Mouse (Mus musculus) hindbrain, embryonic 15.5 days (tissue): Measurements from ENCODE around the gene Apbb1. TPM values are rescaled to one million over a fixed set of nuclear protein-coding genes. Genes with fewer than 3 reads are reported as not detected.
A peak's percentile ranks its signal among the peaks of the same experiment; 100 is the strongest.

ENCODE experiments used
- ATAC-seq: fragments of 200-750 bp; cut with Nextera tagmentation; 2 replicates; pipeline ENCODE4 v1.8.0; 2017; ENCODE audit warnings: low read depth, moderate number of reproducible peaks, moderate TSS enrichment; ENCODE audit not compliant: low FRiP score
- H3K27ac ChIP-seq: fragments of 300-500 bp; sonication (generic); replicated peaks from 2 replicates; pipeline ENCODE4 v1.5.1; 2015; ENCODE audit warnings: mild to moderate bottlenecking, inconsistent platforms
- H3K27me3 ChIP-seq: fragments of 300-500 bp; sonication (generic); 2 replicates; pipeline ENCODE4 v1.6.1; 2015; ENCODE audit warnings: control low read depth, inconsistent platforms
- H3K36me3 ChIP-seq: fragments of 300-500 bp; sonication (generic); 2 replicates; pipeline ENCODE4 v1.6.1; 2015; ENCODE audit warnings: control low read depth, inconsistent platforms
- H3K4me1 ChIP-seq: fragments of 300-500 bp; sonication (generic); replicated peaks from 2 replicates; pipeline ENCODE4 v1.6.1; 2015; ENCODE audit warnings: control low read depth, inconsistent platforms
- H3K4me2 ChIP-seq: fragments of 300-500 bp; sonication (generic); 2 replicates; pipeline ENCODE4 v1.6.1; 2015; ENCODE audit warnings: moderate library complexity, mild to moderate bottlenecking, inconsistent platforms
- H3K4me3 ChIP-seq: fragments of 300-500 bp; sonication (generic); 2 replicates; pipeline ENCODE4 v1.5.1; 2015; ENCODE audit warnings: mild to moderate bottlenecking, inconsistent platforms
- H3K9ac ChIP-seq: fragments of 300-500 bp; sonication (generic); 2 replicates; pipeline ENCODE4 v1.6.1; 2015; ENCODE audit warnings: inconsistent platforms
- H3K9me3 ChIP-seq: fragments of 300-500 bp; sonication (generic); 2 replicates; pipeline ENCODE4 v1.6.1; 2016; ENCODE audit warnings: control low read depth, inconsistent platforms
- WGBS: fragments of 180-500 bp; shearing (Covaris S2); methylation state at CpG from one replicate; pipeline ENCODE4 v1.1.7; 2015; 5-methylcytosine and 5-hydroxymethylcytosine counted together
- polyA plus RNA-seq: library from polyadenylated mRNA; unstranded; fragments of >200 nt; fragmentation: Nextera tagmentation; extraction: Ambion mirVana; gene quantifications from 2 replicates; pipeline ENCODE4 v1.2.1, GENCODE M21; 2015

Apbb1 gene
- polyA plus RNA-seq, 1 experiment from 2014 or later = 330 TPM

- Histone ChIP-seq H3K9ac (no peak overlapping the region), H3K36me3 (no peaks in the 10 kb centered on the region), H3K27me3 (no peaks in the 10 kb centered on the region), H3K9me3 (no peaks in the 10 kb centered on the region), H3K4me3 (no peak overlapping the region), H3K4me2 (no peak overlapping the region), H3K27ac (0 out of 2 replicates have a peak overlapping the region, but pooled peaks have one; percentile 12), H3K4me1 (peaks cover 13% of the 10 kb centered on the region)
- 12% methylated on average over 5 of the region's 5 CpGs for WGBS
- peak; percentile 53 for ATAC-seq
Measured at GRCm38 (mm10) chr7:105515178-105515577, 66.3 kb downstream of the Apbb1 start.

- peak overlapping the region; percentile 37 for H3K27ac ChIP-seq
- peak; percentile 57; the same call in 1 of the 2 replicates for ATAC-seq
- no peak overlapping the region for H3K9ac ChIP-seq
- H3K4me2 ChIP-seq = no peak overlapping the region
- H3K4me1 ChIP-seq = peaks cover 13% of the 10 kb centered on the region
- H3K36me3 ChIP-seq = no peaks in the 10 kb centered on the region
- no peaks in the 10 kb centered on the region for H3K27me3 ChIP-seq
- no peaks in the 10 kb centered on the region for H3K9me3 ChIP-seq
- WGBS = 43% methylated on average over 5 of the region's 5 CpGs
- H3K4me3 ChIP-seq = no peak overlapping the region
Measured at GRCm38 (mm10) chr7:105514561-105514960, 66.9 kb downstream of the Apbb1 start.

- no peaks in the 10 kb centered on the region for H3K9me3 ChIP-seq
- peaks cover 13% of the 10 kb centered on the region for H3K4me1 ChIP-seq
- no peaks in the 10 kb centered on the region for H3K27me3 ChIP-seq
- no peaks in the 10 kb centered on the region for H3K36me3 ChIP-seq
- peak overlapping the region; percentile 37 for H3K27ac ChIP-seq
- WGBS = 39% methylated on average over 5 of the region's 5 CpGs
- no peak overlapping the region for H3K4me3 ChIP-seq
- peak; percentile 90 for ATAC-seq
- no peak overlapping the region for H3K4me2 ChIP-seq
- H3K9ac ChIP-seq = no peak overlapping the region
Measured at GRCm38 (mm10) chr7:105513845-105514291, 67.6 kb downstream of the Apbb1 start.

GRCm38 (mm10) chr7:105510143-105510542 lies 71.3 kb downstream of the Apbb1 start:
- Histone ChIP-seq H3K4me3 (no peak overlapping the region), H3K9ac (no peak overlapping the region), H3K27me3 (no peaks in the 10 kb centered on the region), H3K36me3 (no peaks in the 10 kb centered on the region), H3K4me1 (peaks cover 11% of the 10 kb centered on the region), H3K9me3 (no peaks in the 10 kb centered on the region), H3K27ac (no peak overlapping the region), H3K4me2 (no peak overlapping the region)
- ATAC-seq = no peak
- 91% methylated on average over 5 of the region's 5 CpGs for WGBS

Other genes starting within 250 kb of the Apbb1 start
- gene Olfr690, start 247.5 kb downstream of the Apbb1 start, polyA plus RNA-seq = not detected in 2 replicates
- 0.12 and 0.16 TPM in 2 replicates for gene Olfr691, start 239.4 kb downstream of the Apbb1 start, polyA plus RNA-seq
- gene Olfr692, start 213.4 kb downstream of the Apbb1 start, polyA plus RNA-seq = not detected in 2 replicates
- gene Gm5901, start 206.6 kb downstream of the Apbb1 start, polyA plus RNA-seq = not detected in 2 replicates
- gene Fam160a2, start 181.6 kb downstream of the Apbb1 start, polyA plus RNA-seq = 43.7 and 45.1 TPM in 2 replicates
- 0.08 and 0.12 TPM in 2 replicates for gene Cnga4, start 177.1 kb downstream of the Apbb1 start, polyA plus RNA-seq
- 5.2 and 5.5 TPM in 2 replicates for gene Cckbr, start 155.9 kb downstream of the Apbb1 start, polyA plus RNA-seq
- gene Cavin3, start 99.4 kb downstream of the Apbb1 start, polyA plus RNA-seq = 37.6 and 41.2 TPM in 2 replicates
- 88.5 and 94.2 TPM in 2 replicates for gene Smpd1, start 27.3 kb downstream of the Apbb1 start, polyA plus RNA-seq
- gene Hpx, start 18.5 kb upstream of the Apbb1 start, polyA plus RNA-seq = 0.39 TPM in 1 of 2 replicates, not detected in the other
- gene Trim3, start 51.9 kb upstream of the Apbb1 start, polyA plus RNA-seq = 106 and 112 TPM in 2 replicates
- 145 and 150 TPM in 2 replicates for gene Timm10b, start 58.4 kb upstream of the Apbb1 start, polyA plus RNA-seq
- 81.8 and 92.0 TPM in 2 replicates for gene Arfip2, start 58.8 kb upstream of the Apbb1 start, polyA plus RNA-seq
- 18.2 and 18.7 TPM in 2 replicates for gene Gm45799, start 58.9 kb upstream of the Apbb1 start, polyA plus RNA-seq
- 1.1 and 1.3 TPM in 2 replicates for gene Dnhd1, start 69.2 kb upstream of the Apbb1 start, polyA plus RNA-seq
- 199 and 201 TPM in 2 replicates for gene Ilk, start 154.9 kb upstream of the Apbb1 start, polyA plus RNA-seq
- 24.9 and 26.0 TPM in 2 replicates for gene Rrp8, start 155.7 kb upstream of the Apbb1 start, polyA plus RNA-seq
- gene Taf10, start 162.7 kb upstream of the Apbb1 start, polyA plus RNA-seq = 100 and 110 TPM in 2 replicates
- gene Tpp1, start 170.6 kb upstream of the Apbb1 start, polyA plus RNA-seq = 45.7 and 46.2 TPM in 2 replicates
- 14.3 and 14.8 TPM in 2 replicates for gene Dchs1, start 206.0 kb upstream of the Apbb1 start, polyA plus RNA-seq
- 178 and 195 TPM in 2 replicates for gene Mrpl17, start 229.4 kb upstream of the Apbb1 start, polyA plus RNA-seq